Mouse (Mus musculus): ENCODE measurements around the gene Arsk.

Gene Arsk

DNA sequence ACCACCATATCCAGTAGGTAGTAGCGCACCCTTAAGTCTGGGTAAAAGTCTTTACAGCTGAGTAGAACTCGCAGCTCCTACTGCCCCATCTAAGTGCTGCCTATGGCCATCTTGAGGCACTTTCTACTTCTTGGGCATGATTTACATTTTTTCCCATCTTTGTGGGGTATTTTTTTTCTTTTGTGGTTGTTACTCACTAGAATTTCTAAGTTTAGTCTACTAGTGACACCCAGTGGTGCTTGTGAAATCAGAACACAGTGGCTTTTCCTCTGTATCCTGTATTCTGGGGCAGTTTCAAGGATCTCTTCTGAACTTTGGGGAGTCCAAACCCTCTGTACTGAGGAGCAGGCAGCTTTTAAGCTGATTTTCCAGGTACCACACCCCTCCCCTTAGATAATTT, 76.7 kb downstream of the Arsk start:
- DNase-seq (ENCODE audit: low read depth) = peak; percentile 22

DNA sequence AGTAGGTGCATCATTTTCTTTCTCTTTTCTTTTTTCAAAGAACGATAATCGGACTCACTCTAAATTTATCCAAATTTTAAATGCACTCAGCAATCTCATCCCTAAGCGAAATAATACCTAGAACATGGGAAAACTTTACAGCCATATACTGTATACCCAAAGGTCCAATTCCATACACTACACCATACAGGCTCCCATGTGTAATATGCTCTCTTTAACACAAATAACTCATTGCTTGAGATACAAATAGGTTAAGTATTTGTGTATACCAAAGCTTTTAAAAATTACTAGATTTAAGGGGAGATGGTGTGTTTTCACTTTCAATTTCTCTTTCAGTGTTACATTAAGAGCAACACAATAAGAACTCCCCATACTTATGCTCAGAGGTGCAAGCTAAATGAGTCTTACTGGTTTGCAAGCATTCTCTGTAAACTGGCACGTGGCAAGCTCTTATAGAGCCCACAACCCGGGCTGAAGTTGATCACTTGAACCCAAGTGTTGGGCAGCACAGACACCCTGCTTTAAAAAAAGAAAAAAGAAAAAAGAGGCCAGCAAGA, 79.5 kb downstream of the Arsk start:
- DNase-seq (ENCODE audit: low read depth) = no peak

DNA sequence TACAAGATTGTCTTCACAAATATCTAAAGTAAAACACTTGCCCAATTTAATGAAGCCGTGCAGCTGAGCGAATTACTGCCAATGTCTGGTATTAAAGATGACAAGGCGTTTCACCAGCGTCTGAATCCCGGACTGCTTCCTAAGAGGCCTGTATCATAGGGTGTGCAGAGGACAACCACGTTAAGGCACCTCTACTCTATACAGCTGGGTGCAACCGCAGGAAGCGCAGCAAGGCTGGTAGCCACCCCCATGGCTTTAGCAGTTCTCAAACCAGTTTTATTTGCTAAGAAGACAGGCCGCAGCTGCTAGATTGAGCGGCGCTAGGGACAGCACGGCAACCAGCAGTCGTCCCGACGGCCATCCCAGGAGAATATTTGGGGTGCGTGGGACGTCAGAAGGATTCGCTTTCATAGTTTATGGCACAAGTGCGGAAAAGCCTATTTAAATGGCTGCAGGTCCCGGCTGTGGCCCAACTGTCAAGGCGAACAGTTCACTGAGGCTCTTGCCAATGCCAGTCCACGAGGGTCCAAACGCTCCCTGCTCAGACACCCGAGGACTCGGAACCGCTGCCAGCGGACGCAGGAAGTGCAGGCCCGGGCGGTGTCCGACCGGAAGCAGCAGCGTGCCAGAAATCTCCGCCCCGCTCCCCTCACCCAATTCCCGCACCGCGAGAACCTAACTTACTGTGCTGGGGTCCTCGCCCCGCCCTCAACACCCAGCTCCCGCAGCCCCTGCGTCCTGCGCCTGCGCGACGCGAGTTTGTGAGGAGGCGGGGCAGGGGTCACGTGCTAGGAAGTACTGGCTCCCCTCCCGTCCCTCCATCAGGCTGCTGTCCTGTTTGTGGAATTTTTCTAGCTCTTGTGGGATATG, 80.3 kb downstream of the Arsk start, which contains the start of gene Rfesd:
Gene Rfesd (minus strand): TSS at position 746 of the 870 bp plus-strand sequence.
- peak; percentile 99 for DNase-seq (ENCODE audit: low read depth)

DNA sequence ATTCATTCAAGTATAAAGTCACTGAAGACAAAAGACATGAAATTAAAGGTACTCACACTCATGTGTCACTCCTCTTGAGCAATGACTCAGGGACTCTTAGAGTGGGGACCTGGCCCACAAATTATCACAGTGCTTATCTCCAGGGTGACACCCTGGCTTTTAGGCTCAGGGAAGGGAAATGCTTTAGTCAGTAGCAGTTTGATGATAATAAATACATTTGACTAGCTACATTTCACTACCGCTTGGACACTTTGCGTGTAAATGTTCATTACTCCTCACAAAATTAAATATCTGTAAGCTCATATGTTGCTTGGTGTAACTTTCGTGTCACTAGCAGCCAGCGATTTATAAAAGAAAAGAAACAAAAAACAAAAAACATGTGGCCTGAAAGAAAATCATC, 81.0 kb downstream of the Arsk start:
- DNase-seq (ENCODE audit: low read depth) = peak; percentile 57

DNA sequence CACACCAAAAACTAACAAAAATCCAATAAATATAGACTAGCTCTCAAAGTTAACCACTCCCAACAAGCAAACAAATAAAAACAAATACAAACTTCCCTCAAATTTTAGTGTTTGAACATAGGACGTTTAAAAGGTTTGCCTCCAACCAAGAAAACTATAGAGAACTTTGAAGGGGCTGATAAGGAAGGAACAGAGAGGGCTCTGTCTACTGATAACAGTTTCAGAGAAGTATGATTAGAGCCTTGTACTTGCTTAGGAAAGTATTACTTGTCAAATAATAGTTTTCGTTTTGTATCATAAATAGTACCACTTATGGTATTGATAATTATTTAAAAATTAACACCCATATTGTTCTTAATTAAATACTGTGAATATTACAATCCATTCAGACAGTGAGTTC, 83.9 kb downstream of the Arsk start:
- DNase-seq (ENCODE audit: low read depth) = no peak
